Mouse (Mus musculus): ENCODE data around the gene Smu1.

The Smu1 gene

GRCm38 (mm10) chr4:40757780-40758420 is at the start of gene Smu1:
Gene Smu1 (minus strand): TSS chr4:40757923.
- peak; percentile 97 for DNase-seq (ENCODE audit: low spot score)

- no peak for DNase-seq (ENCODE audit: low spot score)
Observed at GRCm38 (mm10) chr4:40807382-40807781, 49.7 kb upstream of the Smu1 start.

- DNase-seq (ENCODE audit: low spot score), result no peak
Observed at GRCm38 (mm10) chr4:40805401-40805800, 47.7 kb upstream of the Smu1 start.

GRCm38 (mm10) chr4:40802787-40803186 is 45.1 kb upstream of the Smu1 start:
- no peak for DNase-seq (ENCODE audit: low spot score)

GRCm38 (mm10) chr4:40801908-40802307 is 44.2 kb upstream of the Smu1 start:
- peak; percentile 56 for DNase-seq (ENCODE audit: low spot score)

GRCm38 (mm10) chr4:40800873-40801272 is 43.1 kb upstream of the Smu1 start:
- no peak for DNase-seq (ENCODE audit: low spot score)

- peak; percentile 70 for DNase-seq (ENCODE audit: low spot score)
Observed at GRCm38 (mm10) chr4:40798833-40799555, 41.3 kb upstream of the Smu1 start.

GRCm38 (mm10) chr4:40795761-40796160 is 38.0 kb upstream of the Smu1 start:
- DNase-seq (ENCODE audit: low spot score), result no peak

- DNase-seq (ENCODE audit: low spot score), result no peak
Observed at GRCm38 (mm10) chr4:40794320-40794719, 36.6 kb upstream of the Smu1 start.

GRCm38 (mm10) chr4:40791176-40791575 is 33.5 kb upstream of the Smu1 start:
- DNase-seq (ENCODE audit: low spot score), result no peak

GRCm38 (mm10) chr4:40786578-40786977 is 28.9 kb upstream of the Smu1 start:
- no peak for DNase-seq (ENCODE audit: low spot score)

- DNase-seq (ENCODE audit: low spot score), result no peak
Observed at GRCm38 (mm10) chr4:40785620-40786166, 28.0 kb upstream of the Smu1 start.

- DNase-seq (ENCODE audit: low spot score), result peak; percentile 57
Observed at GRCm38 (mm10) chr4:40784556-40785169, 26.9 kb upstream of the Smu1 start.

GRCm38 (mm10) chr4:40783049-40783448 is 25.3 kb upstream of the Smu1 start:
- DNase-seq (ENCODE audit: low spot score), result no peak

- DNase-seq (ENCODE audit: low spot score), result no peak
Observed at GRCm38 (mm10) chr4:40781797-40782495, 24.2 kb upstream of the Smu1 start.

GRCm38 (mm10) chr4:40781143-40781542 is 23.4 kb upstream of the Smu1 start:
- DNase-seq (ENCODE audit: low spot score), result no peak

- DNase-seq (ENCODE audit: low spot score), result peak; percentile 13
Observed at GRCm38 (mm10) chr4:40778656-40779055, 20.9 kb upstream of the Smu1 start.

GRCm38 (mm10) chr4:40777116-40777515 is 19.4 kb upstream of the Smu1 start:
- no peak for DNase-seq (ENCODE audit: low spot score)

GRCm38 (mm10) chr4:40776416-40776815 is 18.7 kb upstream of the Smu1 start:
- DNase-seq (ENCODE audit: low spot score), result peak; percentile 51

- peak; percentile 87 for DNase-seq (ENCODE audit: low spot score)
Observed at GRCm38 (mm10) chr4:40774279-40775259, 16.8 kb upstream of the Smu1 start.

GRCm38 (mm10) chr4:40759876-40760275 is 2.2 kb upstream of the Smu1 start:
- DNase-seq (ENCODE audit: low spot score), result no peak

Measured in urinary bladder, postnatal 14 days (tissue).